Mouse (Mus musculus) MEL (cell line): ENCODE measurements around the gene Pdgfc.

Experiments used
- CHD2 ChIP-seq: IDR thresholded peaks from 2 replicates; pipeline ENCODE4 v1.6.1; 2011; ENCODE audit warnings: low read length, improper control_type of control experiment
- CTCF ChIP-seq, 3 experiments: IDR thresholded peaks in 2 of 3; conservative IDR thresholded peaks in 1 of 3; 2 replicates each; pipeline ENCODE4 v1.5.1; 2011 to 2012; ENCODE audit warnings: low read length in 3 of 3, low read depth in 2 of 3, mild to moderate bottlenecking in 2 of 3, improper control_type of control experiment in 1 of 3, inconsistent platforms in 1 of 3, mixed read lengths in 1 of 3, moderate library complexity in 1 of 3; ENCODE audit not compliant: control insufficient read depth in 1 of 3, insufficient read depth in 1 of 3, poor library complexity in 1 of 3, severe bottlenecking in 1 of 3
- HCFC1 ChIP-seq: IDR thresholded peaks from 2 replicates; pipeline ENCODE4 v1.6.1; 2012; ENCODE audit warnings: low read depth, mild to moderate bottlenecking, inconsistent platforms, low read length, improper control_type of control experiment, moderate library complexity
- MEF2A ChIP-seq: IDR thresholded peaks from 2 replicates; pipeline ENCODE4 v1.6.1; 2014; ENCODE audit warnings: low read depth, mild to moderate bottlenecking, inconsistent platforms, low read length, improper control_type of control experiment; ENCODE audit not compliant: poor library complexity, insufficient replicate concordance, severe bottlenecking; ENCODE audit errors: extremely low read depth

GRCm38 (mm10) chr3:81029321-81029720 lies 6.9 kb upstream of the Pdgfc start:
- no peak for TF ChIP-seq CHD2
- TF ChIP-seq HCFC1: no peak
- no peak for TF ChIP-seq CTCF (IDR thresholded peaks at IDR 0.05 in 2 of 3, conservative IDR thresholded peaks at IDR 0.05 in 1 of 3; ENCODE audit: control insufficient read depth in 1 of 3, insufficient read depth in 1 of 3, low read depth in 2 of 3, low read length in 3 of 3, poor library complexity in 1 of 3, severe bottlenecking in 1 of 3)
- TF ChIP-seq MEF2A: no peak
